Mouse (Mus musculus): ENCODE results near the gene Sult4a1. TPM values are rescaled to one million over a fixed set of nuclear protein-coding genes. Genes with fewer than 3 reads are reported as not detected.
"Not testable (repeated sequence)": the region's sequence is repeated elsewhere in the genome, so short reads cannot be mapped to it uniquely, and the experiment has no call there.

Sult4a1 gene
- polyA plus RNA-seq, 1 experiment from 2014 or later = 0.87 TPM

- WGBS (ENCODE audit: insufficient replicate concordance) = 60% methylated on average over 6 of the region's 6 CpGs
Measured at GRCm38 (mm10) chr15:84113873-84114272, 8.3 kb upstream of the Sult4a1 start.

GRCm38 (mm10) chr15:84108899-84109298 is 3.3 kb upstream of the Sult4a1 start:
- 5% methylated on average over 13 of the region's 13 CpGs for WGBS (ENCODE audit: insufficient replicate concordance)
- H3K27ac ChIP-seq (ENCODE audit: low read depth, low read length) = no peak overlapping the region
- no peak overlapping the region for H3K4me2 ChIP-seq
- H3K4me3 ChIP-seq (ENCODE audit: low read depth, low read length) = no peak overlapping the region
- no peaks in the 10 kb centered on the region for H3K9me3 ChIP-seq (replicated peaks; ENCODE audit: control insufficient read depth, low read length)
- no peak for ATAC-seq (replicated peaks; ENCODE audit: insufficient number of reproducible peaks, low FRiP score, low TSS enrichment)
- H3K36me3 ChIP-seq (ENCODE audit: control insufficient read depth, insufficient read depth, low read length) = no peaks in the 10 kb centered on the region
- H3K27me3 ChIP-seq (ENCODE audit: control insufficient read depth, insufficient read depth, low read length) = peaks cover 38% of the 10 kb centered on the region
- H3K9ac ChIP-seq (ENCODE audit: low read depth, low read length) = no peak overlapping the region
- H3K4me1 ChIP-seq (ENCODE audit: control insufficient read depth, insufficient read depth, low read length) = no peaks in the 10 kb centered on the region

More at GRCm38 (mm10) chr15:84113873-84114272, 8.3 kb upstream of the Sult4a1 start:
- Histone ChIP-seq H3K36me3 (ENCODE audit: control insufficient read depth, insufficient read depth, low read length) (no peaks in the 10 kb centered on the region), H3K4me2 (no peak overlapping the region), H3K4me1 (ENCODE audit: control insufficient read depth, insufficient read depth, low read length) (no peaks in the 10 kb centered on the region), H3K9me3 (replicated peaks; ENCODE audit: control insufficient read depth, low read length) (no peaks in the 10 kb centered on the region), H3K9ac (ENCODE audit: low read depth, low read length) (no peak overlapping the region), H3K4me3 (ENCODE audit: low read depth, low read length) (no peak overlapping the region), H3K27me3 (ENCODE audit: control insufficient read depth, insufficient read depth, low read length) (no peaks in the 10 kb centered on the region; the same call in 1 of the 2 replicates), H3K27ac (ENCODE audit: low read depth, low read length) (no peak overlapping the region)
- ATAC-seq (replicated peaks; ENCODE audit: insufficient number of reproducible peaks, low FRiP score, low TSS enrichment) = no peak

GRCm38 (mm10) chr15:84105924-84106500 is 458 bp upstream of the Sult4a1 start:
- H3K4me3 ChIP-seq (ENCODE audit: low read depth, low read length) = peak overlapping the region; percentile 50
- H3K36me3 ChIP-seq (ENCODE audit: control insufficient read depth, insufficient read depth, low read length) = no peaks in the 10 kb centered on the region
- no peak overlapping the region for H3K9ac ChIP-seq (ENCODE audit: low read depth, low read length)
- 8% methylated on average over 12 of the region's 12 CpGs for WGBS (ENCODE audit: insufficient replicate concordance)
- H3K9me3 ChIP-seq (replicated peaks; ENCODE audit: control insufficient read depth, low read length) = no peaks in the 10 kb centered on the region
- H3K4me1 ChIP-seq (ENCODE audit: control insufficient read depth, insufficient read depth, low read length) = no peaks in the 10 kb centered on the region
- no peak overlapping the region for H3K27ac ChIP-seq (ENCODE audit: low read depth, low read length)
- ATAC-seq (replicated peaks; ENCODE audit: insufficient number of reproducible peaks, low FRiP score, low TSS enrichment) = no peak
- H3K4me2 ChIP-seq = peak overlapping the region; percentile 73
- H3K27me3 ChIP-seq (ENCODE audit: control insufficient read depth, insufficient read depth, low read length) = peaks cover 46% of the 10 kb centered on the region

- Histone ChIP-seq H3K27me3 (ENCODE audit: control insufficient read depth, insufficient read depth, low read length) (peaks cover 46% of the 10 kb centered on the region), H3K4me3 (ENCODE audit: low read depth, low read length) (no peak overlapping the region), H3K4me2 (no peak overlapping the region), H3K27ac (ENCODE audit: low read depth, low read length) (no peak overlapping the region), H3K36me3 (ENCODE audit: control insufficient read depth, insufficient read depth, low read length) (no peaks in the 10 kb centered on the region), H3K9ac (ENCODE audit: low read depth, low read length) (no peak overlapping the region), H3K4me1 (ENCODE audit: control insufficient read depth, insufficient read depth, low read length) (no peaks in the 10 kb centered on the region), H3K9me3 (replicated peaks; ENCODE audit: control insufficient read depth, low read length) (no peaks in the 10 kb centered on the region)
- 71% methylated on average over 7 of the region's 7 CpGs for WGBS (ENCODE audit: insufficient replicate concordance)
- ATAC-seq (replicated peaks; ENCODE audit: insufficient number of reproducible peaks, low FRiP score, low TSS enrichment) = no peak
Measured at GRCm38 (mm10) chr15:84104626-84105025, 928 bp downstream of the Sult4a1 start.

GRCm38 (mm10) chr15:84097536-84097935 is 8.0 kb downstream of the Sult4a1 start:
- not testable (repeated sequence) for H3K9ac ChIP-seq (ENCODE audit: low read depth, low read length); H3K4me2 ChIP-seq; H3K36me3 ChIP-seq (ENCODE audit: control insufficient read depth, insufficient read depth, low read length); H3K27ac ChIP-seq (ENCODE audit: low read depth, low read length); H3K4me1 ChIP-seq (ENCODE audit: control insufficient read depth, insufficient read depth, low read length); H3K9me3 ChIP-seq (replicated peaks; ENCODE audit: control insufficient read depth, low read length); ATAC-seq (replicated peaks; ENCODE audit: insufficient number of reproducible peaks, low FRiP score, low TSS enrichment); H3K4me3 ChIP-seq (ENCODE audit: low read depth, low read length); H3K27me3 ChIP-seq (ENCODE audit: control insufficient read depth, insufficient read depth, low read length)
- 76% methylated on average over 15 of the region's 15 CpGs for WGBS (ENCODE audit: insufficient replicate concordance)

GRCm38 (mm10) chr15:84096051-84096450 is 9.5 kb downstream of the Sult4a1 start:
- Histone ChIP-seq H3K9me3 (replicated peaks; ENCODE audit: control insufficient read depth, low read length) (no peaks in the 10 kb centered on the region), H3K4me2 (no peak overlapping the region), H3K36me3 (ENCODE audit: control insufficient read depth, insufficient read depth, low read length) (no peaks in the 10 kb centered on the region), H3K4me3 (ENCODE audit: low read depth, low read length) (no peak overlapping the region), H3K4me1 (ENCODE audit: control insufficient read depth, insufficient read depth, low read length) (no peaks in the 10 kb centered on the region), H3K9ac (ENCODE audit: low read depth, low read length) (no peak overlapping the region), H3K27me3 (ENCODE audit: control insufficient read depth, insufficient read depth, low read length) (peaks cover 3% of the 10 kb centered on the region; the same call in 1 of the 2 replicates), H3K27ac (ENCODE audit: low read depth, low read length) (no peak overlapping the region)
- ATAC-seq (replicated peaks; ENCODE audit: insufficient number of reproducible peaks, low FRiP score, low TSS enrichment) = no peak
- 76% methylated on average over 8 of the region's 8 CpGs for WGBS (ENCODE audit: insufficient replicate concordance)

GRCm38 (mm10) chr15:84094921-84095320 is 10.6 kb downstream of the Sult4a1 start:
- ATAC-seq (replicated peaks; ENCODE audit: insufficient number of reproducible peaks, low FRiP score, low TSS enrichment) = no peak
- H3K27me3 ChIP-seq (ENCODE audit: control insufficient read depth, insufficient read depth, low read length) = peaks cover 3% of the 10 kb centered on the region; the same call in 1 of the 2 replicates

GRCm38 (mm10) chr15:84086775-84087174 is 18.8 kb downstream of the Sult4a1 start:
- Histone ChIP-seq H3K9me3 (replicated peaks; ENCODE audit: control insufficient read depth, low read length) (no peaks in the 10 kb centered on the region), H3K36me3 (ENCODE audit: control insufficient read depth, insufficient read depth, low read length) (no peaks in the 10 kb centered on the region), H3K4me2 (no peak overlapping the region), H3K27ac (ENCODE audit: low read depth, low read length) (no peak overlapping the region), H3K27me3 (ENCODE audit: control insufficient read depth, insufficient read depth, low read length) (peaks cover 3% of the 10 kb centered on the region; the same call in 1 of the 2 replicates), H3K4me1 (ENCODE audit: control insufficient read depth, insufficient read depth, low read length) (no peaks in the 10 kb centered on the region), H3K9ac (ENCODE audit: low read depth, low read length) (no peak overlapping the region), H3K4me3 (ENCODE audit: low read depth, low read length) (no peak overlapping the region)
- no peak for ATAC-seq (replicated peaks; ENCODE audit: insufficient number of reproducible peaks, low FRiP score, low TSS enrichment)
- WGBS (ENCODE audit: insufficient replicate concordance) = 48% methylated on average over 9 of the region's 9 CpGs

More at GRCm38 (mm10) chr15:84094921-84095320, 10.6 kb downstream of the Sult4a1 start:
- H3K9ac ChIP-seq (ENCODE audit: low read depth, low read length) = no peak overlapping the region
- H3K4me3 ChIP-seq (ENCODE audit: low read depth, low read length) = no peak overlapping the region
- no peaks in the 10 kb centered on the region for H3K9me3 ChIP-seq (replicated peaks; ENCODE audit: control insufficient read depth, low read length)
- no peaks in the 10 kb centered on the region for H3K36me3 ChIP-seq (ENCODE audit: control insufficient read depth, insufficient read depth, low read length)
- no peak overlapping the region for H3K27ac ChIP-seq (ENCODE audit: low read depth, low read length)
- WGBS (ENCODE audit: insufficient replicate concordance) = 52% methylated on average over 7 of the region's 7 CpGs
- H3K4me2 ChIP-seq = no peak overlapping the region
- H3K4me1 ChIP-seq (ENCODE audit: control insufficient read depth, insufficient read depth, low read length) = no peaks in the 10 kb centered on the region

GRCm38 (mm10) chr15:84086364-84086763 is 19.2 kb downstream of the Sult4a1 start:
- WGBS (ENCODE audit: insufficient replicate concordance) = 25% methylated on average over 12 of the region's 12 CpGs
- no peak overlapping the region for H3K4me2 ChIP-seq
- no peak overlapping the region for H3K9ac ChIP-seq (ENCODE audit: low read depth, low read length)
- no peak overlapping the region for H3K4me3 ChIP-seq (ENCODE audit: low read depth, low read length)
- peaks cover 3% of the 10 kb centered on the region; the same call in 1 of the 2 replicates for H3K27me3 ChIP-seq (ENCODE audit: control insufficient read depth, insufficient read depth, low read length)
- H3K9me3 ChIP-seq (replicated peaks; ENCODE audit: control insufficient read depth, low read length) = no peaks in the 10 kb centered on the region
- no peaks in the 10 kb centered on the region for H3K4me1 ChIP-seq (ENCODE audit: control insufficient read depth, insufficient read depth, low read length)
- no peak overlapping the region for H3K27ac ChIP-seq (ENCODE audit: low read depth, low read length)
- H3K36me3 ChIP-seq (ENCODE audit: control insufficient read depth, insufficient read depth, low read length) = no peaks in the 10 kb centered on the region
- no peak for ATAC-seq (replicated peaks; ENCODE audit: insufficient number of reproducible peaks, low FRiP score, low TSS enrichment)

Measured in heart, embryonic 11.5 days (tissue).